Mouse (Mus musculus): ENCODE data around the gene Nprl3.

Nprl3 gene

GRCm38 (mm10) chr11:32245614-32246013 is 21.9 kb downstream of the Nprl3 start:
- DNase-seq (ENCODE audit: low spot score): no peak

- DNase-seq (ENCODE audit: low spot score): no peak
Measured at GRCm38 (mm10) chr11:32244617-32245016, 22.9 kb downstream of the Nprl3 start.

- no peak for DNase-seq (ENCODE audit: low spot score)
Measured at GRCm38 (mm10) chr11:32244064-32244463, 23.4 kb downstream of the Nprl3 start.

GRCm38 (mm10) chr11:32243205-32243955 is 24.1 kb downstream of the Nprl3 start:
- no peak for DNase-seq (ENCODE audit: low spot score)

GRCm38 (mm10) chr11:32242209-32242608 is 25.3 kb downstream of the Nprl3 start:
- no peak for DNase-seq (ENCODE audit: low spot score)

- DNase-seq (ENCODE audit: low spot score): no peak
Measured at GRCm38 (mm10) chr11:32241391-32241790, 26.1 kb downstream of the Nprl3 start.

- peak; percentile 71 for DNase-seq (ENCODE audit: low spot score)
Measured at GRCm38 (mm10) chr11:32238093-32238860, 29.2 kb downstream of the Nprl3 start.

GRCm38 (mm10) chr11:32237411-32237795 is 30.1 kb downstream of the Nprl3 start:
- no peak for DNase-seq (ENCODE audit: low spot score)

GRCm38 (mm10) chr11:32236712-32237410 is 30.6 kb downstream of the Nprl3 start:
- DNase-seq (ENCODE audit: low spot score): peak; percentile 37

- no peak for DNase-seq (ENCODE audit: low spot score)
Measured at GRCm38 (mm10) chr11:32236132-32236531, 31.4 kb downstream of the Nprl3 start.

GRCm38 (mm10) chr11:32235646-32236045 is 31.9 kb downstream of the Nprl3 start:
- DNase-seq (ENCODE audit: low spot score): peak; percentile 46

- DNase-seq (ENCODE audit: low spot score): no peak
Measured at GRCm38 (mm10) chr11:32234816-32235485, 32.6 kb downstream of the Nprl3 start.

- DNase-seq (ENCODE audit: low spot score): no peak
Measured at GRCm38 (mm10) chr11:32233895-32234294, 33.6 kb downstream of the Nprl3 start.

- no peak for DNase-seq (ENCODE audit: low spot score)
Measured at GRCm38 (mm10) chr11:32232848-32233247, 34.7 kb downstream of the Nprl3 start.

GRCm38 (mm10) chr11:32231125-32231524 is 36.4 kb downstream of the Nprl3 start:
- DNase-seq (ENCODE audit: low spot score): no peak

GRCm38 (mm10) chr11:32230220-32230619 is 37.3 kb downstream of the Nprl3 start:
- DNase-seq (ENCODE audit: low spot score): no peak

- DNase-seq (ENCODE audit: low spot score): no peak
Measured at GRCm38 (mm10) chr11:32228292-32228845, 39.1 kb downstream of the Nprl3 start.

GRCm38 (mm10) chr11:32227555-32227954 is 40.0 kb downstream of the Nprl3 start:
- DNase-seq (ENCODE audit: low spot score): no peak

- DNase-seq (ENCODE audit: low spot score): no peak
Measured at GRCm38 (mm10) chr11:32227041-32227440, 40.5 kb downstream of the Nprl3 start.

- DNase-seq (ENCODE audit: low spot score): peak; percentile 91
Measured at GRCm38 (mm10) chr11:32226124-32226871, 41.2 kb downstream of the Nprl3 start, which contains the start of gene Mpg. Gene Mpg (plus strand): TSS chr11:32226505.

Measured in lung, postnatal 25 days (tissue).